Mouse (Mus musculus): ENCODE data around the gene Ap5s1.

DNA sequence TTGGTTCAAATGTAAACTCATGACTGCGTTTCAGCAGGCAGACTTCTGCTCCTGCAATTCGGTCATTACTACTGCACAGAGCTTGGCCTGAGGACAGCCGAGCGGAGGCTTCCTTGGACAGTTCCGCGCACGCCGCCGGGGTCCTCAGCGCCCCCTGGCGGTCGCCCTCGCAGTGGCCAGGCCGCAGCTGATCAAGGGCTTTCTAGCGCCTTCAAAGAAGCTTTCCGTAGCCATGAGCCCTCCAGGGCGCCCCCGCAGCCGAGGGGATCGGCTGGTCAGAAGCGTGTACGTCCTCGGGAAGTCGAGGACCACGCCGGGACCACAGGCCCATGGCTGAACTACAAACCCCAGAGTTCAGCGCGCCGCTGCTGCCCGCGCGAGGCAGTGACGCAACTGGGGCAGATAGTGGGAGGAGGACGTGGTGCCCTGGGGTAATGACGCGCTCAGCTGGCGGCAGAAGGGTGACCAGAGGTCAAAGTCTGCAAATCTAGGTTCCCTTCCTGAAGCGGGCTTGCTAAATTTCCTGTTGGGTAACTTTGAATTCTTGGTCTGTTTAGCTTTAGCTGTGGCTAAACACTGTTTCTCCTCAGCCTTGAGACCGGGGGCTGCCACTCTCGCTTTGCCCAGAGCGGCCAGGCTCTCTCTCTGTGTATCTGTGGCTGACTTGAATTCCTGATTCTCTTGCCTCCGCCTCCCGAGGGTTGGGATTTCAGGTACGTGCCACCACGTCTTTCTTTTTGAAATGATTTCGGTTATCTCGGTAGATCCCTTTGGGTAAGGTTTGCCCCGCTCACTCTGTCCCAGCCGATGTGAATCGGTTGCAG, 3.3 kb downstream of the Ap5s1 start:
- TF ChIP-seq POLR2A (IDR thresholded peaks at IDR 0.05; ENCODE audit: extremely low read depth, insufficient read depth, low read length), result peak; percentile 41; the same call in 1 of the 2 replicates
- peak; percentile 89 for TF ChIP-seq CTCF (IDR thresholded peaks at IDR 0.05; ENCODE audit: low read depth, low read length)

Measured in liver, adult 2 months (tissue).